Mouse (Mus musculus) lung, embryonic 16.5 days (tissue): ENCODE results near the gene Psg29. TPM values are rescaled to one million over a fixed set of nuclear protein-coding genes. Genes with fewer than 3 reads are reported as not detected.

Experiments used
- ATAC-seq: fragments of 200-750 bp; cut with Nextera tagmentation; 2 replicates; pipeline ENCODE4 v1.8.0; 2017; ENCODE audit warnings: low read depth, mild to moderate bottlenecking, moderate library complexity
- H3K27ac ChIP-seq: fragments of 300-500 bp; sonication (generic); 2 replicates; pipeline ENCODE4 v1.5.1; 2014; ENCODE audit warnings: mild to moderate bottlenecking, control low read depth, low read length
- H3K27me3 ChIP-seq: fragments of 300-500 bp; sonication (generic); 2 replicates; pipeline ENCODE4 v1.6.1; 2014; ENCODE audit warnings: low read depth, low read length, mixed read lengths; ENCODE audit not compliant: control insufficient read depth, insufficient read depth
- H3K36me3 ChIP-seq: fragments of 300-500 bp; sonication (generic); 2 replicates; pipeline ENCODE4 v1.6.1; 2014; ENCODE audit warnings: low read length; ENCODE audit not compliant: control insufficient read depth, insufficient read depth
- H3K4me1 ChIP-seq: fragments of 300-500 bp; sonication (generic); replicated peaks from 2 replicates; pipeline ENCODE4 v1.6.1; 2014; ENCODE audit warnings: low read length, mixed read lengths; ENCODE audit not compliant: control insufficient read depth, insufficient read depth
- H3K4me2 ChIP-seq: fragments of 300-500 bp; sonication (generic); 2 replicates; pipeline ENCODE4 v1.6.1; 2014; ENCODE audit warnings: low read depth, low read length, control low read depth
- H3K4me3 ChIP-seq: fragments of 300-500 bp; sonication (generic); 2 replicates; pipeline ENCODE4 v1.5.1; 2014; ENCODE audit warnings: mild to moderate bottlenecking, low read length, control low read depth
- H3K9ac ChIP-seq: fragments of 300-500 bp; sonication (generic); 2 replicates; pipeline ENCODE4 v1.6.1; 2014; ENCODE audit warnings: low read length, control low read depth
- H3K9me3 ChIP-seq: fragments of 300-500 bp; sonication (generic); 2 replicates; pipeline ENCODE4 v1.6.1; 2016; ENCODE audit warnings: low read length; ENCODE audit not compliant: control insufficient read depth
- WGBS: fragments of 180-500 bp; shearing (Covaris S2); extraction: QIAGEN DNeasy Blood & Tissue Kit; methylation state at CpG from one replicate; pipeline ENCODE4 v1.1.7; 2014; 5-methylcytosine and 5-hydroxymethylcytosine counted together
- polyA plus RNA-seq: library from polyadenylated mRNA; unstranded; fragments of >200 nt; fragmentation: Nextera tagmentation; extraction: Ambion mirVana; gene quantifications from 2 replicates; pipeline ENCODE4 v1.2.1, GENCODE M21; 2015

Psg29 gene
- not detected in 2 replicates for polyA plus RNA-seq

GRCm38 (mm10) chr7:17203177-17203576 is at the start of gene Psg29:
Gene Psg29 (plus strand): TSS chr7:17203477.
- no peak for ATAC-seq
- H3K9me3 ChIP-seq, result no peaks in the 10 kb centered on the region
- H3K36me3 ChIP-seq, result no peaks in the 10 kb centered on the region
- H3K4me3 ChIP-seq, result no peak within 1 kb of the TSS
- no peaks in the 10 kb centered on the region for H3K27me3 ChIP-seq
- no peak within 1 kb of the TSS for H3K9ac ChIP-seq
- H3K4me2 ChIP-seq, result no peak within 1 kb of the TSS
- no peaks in the 10 kb centered on the region for H3K4me1 ChIP-seq
- no peak within 1 kb of the TSS for H3K27ac ChIP-seq

GRCm38 (mm10) chr7:17155634-17156033 is 47.6 kb upstream of the Psg29 start:
- Histone ChIP-seq H3K4me2 (no peak overlapping the region), H3K9me3 (no peaks in the 10 kb centered on the region), H3K4me3 (no peak overlapping the region), H3K27ac (no peak overlapping the region), H3K27me3 (no peaks in the 10 kb centered on the region), H3K36me3 (no peaks in the 10 kb centered on the region), H3K4me1 (no peaks in the 10 kb centered on the region), H3K9ac (no peak overlapping the region)
- no peak for ATAC-seq
- WGBS, result 33% methylated on average over 2 of the region's 2 CpGs

GRCm38 (mm10) chr7:17156885-17157677 is 46.2 kb upstream of the Psg29 start:
- ATAC-seq, result no peak
- Histone ChIP-seq H3K9ac (no peak overlapping the region), H3K9me3 (no peaks in the 10 kb centered on the region), H3K27me3 (no peaks in the 10 kb centered on the region), H3K36me3 (no peaks in the 10 kb centered on the region), H3K4me2 (no peak overlapping the region), H3K4me1 (no peaks in the 10 kb centered on the region), H3K4me3 (no peak overlapping the region), H3K27ac (no peak overlapping the region)
- 58% methylated on average over 3 of the region's 3 CpGs for WGBS

GRCm38 (mm10) chr7:17159011-17159410 is 44.3 kb upstream of the Psg29 start:
- Histone ChIP-seq H3K27ac (no peak overlapping the region), H3K27me3 (no peaks in the 10 kb centered on the region), H3K4me3 (no peak overlapping the region), H3K9me3 (no peaks in the 10 kb centered on the region), H3K36me3 (no peaks in the 10 kb centered on the region), H3K4me1 (no peaks in the 10 kb centered on the region), H3K9ac (no peak overlapping the region), H3K4me2 (no peak overlapping the region)
- 66% methylated on average over 7 of the region's 7 CpGs for WGBS
- no peak for ATAC-seq

- Histone ChIP-seq H3K9ac (no peak overlapping the region), H3K27me3 (no peaks in the 10 kb centered on the region), H3K9me3 (no peaks in the 10 kb centered on the region; the same call in 1 of the 2 replicates), H3K4me2 (no peak overlapping the region), H3K36me3 (no peaks in the 10 kb centered on the region), H3K4me3 (no peak overlapping the region), H3K4me1 (no peaks in the 10 kb centered on the region), H3K27ac (no peak overlapping the region)
- 79% methylated on average over 4 of the region's 4 CpGs for WGBS
- no peak for ATAC-seq
Measured at GRCm38 (mm10) chr7:17171827-17172226, 31.4 kb upstream of the Psg29 start.

GRCm38 (mm10) chr7:17205530-17206184 is 2.4 kb downstream of the Psg29 start:
- no peak for ATAC-seq
- H3K9me3 ChIP-seq, result peaks cover 5% of the 10 kb centered on the region; the same call in 1 of the 2 replicates
- H3K9ac ChIP-seq, result no peak overlapping the region
- no peak overlapping the region for H3K27ac ChIP-seq
- no peaks in the 10 kb centered on the region for H3K27me3 ChIP-seq
- 57% methylated on average over 3 of the region's 3 CpGs for WGBS
- no peak overlapping the region for H3K4me3 ChIP-seq
- no peaks in the 10 kb centered on the region for H3K36me3 ChIP-seq
- no peak overlapping the region for H3K4me2 ChIP-seq
- H3K4me1 ChIP-seq, result no peaks in the 10 kb centered on the region

Other genes with a start within 250 kb of the Psg29 start
- gene Pnmal1, start 243.8 kb upstream of the Psg29 start, polyA plus RNA-seq, result 0.20 and 0.49 TPM in 2 replicates
- 0.15 and 0.29 TPM in 2 replicates for gene Gm42372, start 220.4 kb upstream of the Psg29 start, polyA plus RNA-seq
- 41.7 and 43.8 TPM in 2 replicates for gene Ccdc8, start 210.8 kb upstream of the Psg29 start, polyA plus RNA-seq
- 104 and 105 TPM in 2 replicates for gene Ppp5c, start 175.6 kb upstream of the Psg29 start, polyA plus RNA-seq
- 56.0 and 57.0 TPM in 2 replicates for gene Hif3a, start 141.1 kb upstream of the Psg29 start, polyA plus RNA-seq
- 0.28 and 0.50 TPM in 2 replicates for gene Psg16, start 129.4 kb upstream of the Psg29 start, polyA plus RNA-seq
- gene Ceacam3, start 53.2 kb upstream of the Psg29 start, polyA plus RNA-seq, result 0.04 TPM in 1 of 2 replicates, not detected in the other